Mouse (Mus musculus) CH12.LX (cell line): ENCODE results near the gene Tgfbi.

Source experiments
- CTCF ChIP-seq, 2 experiments: IDR thresholded peaks in 1 of 2; conservative IDR thresholded peaks in 1 of 2; 2 replicates each; pipeline ENCODE4 v1.5.1; 2011 to 2012; ENCODE audit warnings: low read depth in 2 of 2, low read length in 2 of 2, improper control_type of control experiment in 1 of 2, inconsistent platforms in 1 of 2, mild to moderate bottlenecking in 1 of 2, moderate library complexity in 1 of 2
- JUND ChIP-seq: conservative IDR thresholded peaks from 2 replicates; pipeline ENCODE4 v1.6.1; 2011; ENCODE audit warnings: low read depth, low read length, improper control_type of control experiment
- MAFK ChIP-seq: IDR thresholded peaks from 2 replicates; pipeline ENCODE4 v1.6.1; 2011; ENCODE audit warnings: low read length, improper control_type of control experiment; ENCODE audit not compliant: insufficient replicate concordance
- MEF2A ChIP-seq: IDR thresholded peaks from 2 replicates; pipeline ENCODE4 v1.6.1; 2014; ENCODE audit warnings: low read depth, mild to moderate bottlenecking, inconsistent platforms, low read length, improper control_type of control experiment, borderline replicate concordance
- POLR2A ChIP-seq: IDR thresholded peaks from 2 replicates; pipeline ENCODE4 v1.6.1; 2011; ENCODE audit warnings: low read depth, mild to moderate bottlenecking, improper control_type of control experiment, low read length
- RCOR1 ChIP-seq: conservative IDR thresholded peaks from 2 replicates; pipeline ENCODE4 v1.6.1; 2012; ENCODE audit warnings: low read depth, mild to moderate bottlenecking, inconsistent platforms, low read length, improper control_type of control experiment

GRCm38 (mm10) chr13:56634920-56635319 lies 25.6 kb downstream of the Tgfbi start:
- no peak for TF ChIP-seq JUND
- no peak for TF ChIP-seq RCOR1
- TF ChIP-seq POLR2A: no peak
- TF ChIP-seq MAFK: no peak
- TF ChIP-seq CTCF (conservative IDR thresholded peaks at IDR 0.05 in 1 of 2, IDR thresholded peaks at IDR 0.05 in 1 of 2; ENCODE audit: low read depth in 2 of 2, low read length in 2 of 2): no peak
- no peak for TF ChIP-seq MEF2A
